Mouse (Mus musculus) kidney, postnatal 4 days (tissue): ENCODE measurements around the gene Olfr20.
"Not testable (repeated sequence)": the region's sequence is repeated elsewhere in the genome, so short reads cannot be mapped to it uniquely, and the experiment has no call there.

ENCODE experiments used
- DNase-seq, 2 experiments: peaks; one replicate each; pipeline ENCODE4 v3.0.0; 2021; ENCODE audit warnings: mixed read lengths in 2 of 2

The Olfr20 gene

DNA sequence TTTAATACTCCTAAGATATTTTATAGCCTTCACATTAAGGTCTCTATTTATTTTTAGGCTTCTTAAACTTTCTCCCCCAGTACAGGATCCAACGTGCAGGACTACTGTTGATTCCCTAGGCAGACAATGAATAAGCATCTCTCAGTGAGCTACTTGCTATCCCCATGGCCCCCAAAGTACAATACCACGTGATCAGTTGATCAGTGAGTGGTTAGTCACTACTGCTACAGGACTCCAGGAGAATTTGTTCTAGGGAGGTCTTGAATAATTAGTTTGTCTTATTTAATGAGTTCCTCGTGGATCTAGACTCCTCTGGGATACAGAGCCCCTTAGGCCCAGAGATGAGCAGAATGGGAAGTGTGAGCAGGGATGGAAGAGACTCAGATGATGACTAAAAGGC lies at the start of gene Olfr20:
Olfr20 (plus strand) TSS at position 301 of the 400 bp plus-strand sequence.
- DNase-seq = no peak

- DNase-seq = no peak
Measured at GRCm38 (mm10) chr11:73303123-73303522, 47.5 kb upstream of the Olfr20 start.

- DNase-seq = no peak
Measured at GRCm38 (mm10) chr11:73315961-73316360, 34.6 kb upstream of the Olfr20 start.

GRCm38 (mm10) chr11:73318581-73318980 lies 32.0 kb upstream of the Olfr20 start:
- not testable (repeated sequence) for DNase-seq

- not testable (repeated sequence) for DNase-seq
Measured at GRCm38 (mm10) chr11:73321064-73321463, 29.5 kb upstream of the Olfr20 start.

GRCm38 (mm10) chr11:73323906-73324830 lies 26.4 kb upstream of the Olfr20 start:
- DNase-seq = no peak

- peak; percentile 44 to 68 for DNase-seq
Measured at GRCm38 (mm10) chr11:73326485-73326886, 24.1 kb upstream of the Olfr20 start.

DNA sequence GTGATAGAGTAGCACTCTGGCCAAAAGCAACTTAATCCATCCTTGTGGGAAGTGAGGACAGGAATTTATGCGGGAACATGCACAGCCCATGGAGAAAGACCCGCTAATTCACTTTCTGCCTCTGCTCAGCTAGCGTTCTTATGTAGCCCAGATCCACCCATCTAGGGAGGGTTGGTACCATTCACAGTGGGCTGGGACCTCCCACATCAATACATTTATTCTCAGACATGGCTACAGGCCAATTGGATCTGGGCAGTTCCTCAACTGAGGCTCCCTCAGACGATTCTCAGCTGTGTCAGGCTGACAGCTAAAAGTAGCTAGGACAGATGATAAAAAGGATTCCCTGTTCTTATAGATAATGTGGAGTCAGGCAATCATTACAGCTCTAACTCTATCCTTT lies 23.2 kb upstream of the Olfr20 start:
- DNase-seq = peak in 1 of 2 experiments; percentile 9

DNA sequence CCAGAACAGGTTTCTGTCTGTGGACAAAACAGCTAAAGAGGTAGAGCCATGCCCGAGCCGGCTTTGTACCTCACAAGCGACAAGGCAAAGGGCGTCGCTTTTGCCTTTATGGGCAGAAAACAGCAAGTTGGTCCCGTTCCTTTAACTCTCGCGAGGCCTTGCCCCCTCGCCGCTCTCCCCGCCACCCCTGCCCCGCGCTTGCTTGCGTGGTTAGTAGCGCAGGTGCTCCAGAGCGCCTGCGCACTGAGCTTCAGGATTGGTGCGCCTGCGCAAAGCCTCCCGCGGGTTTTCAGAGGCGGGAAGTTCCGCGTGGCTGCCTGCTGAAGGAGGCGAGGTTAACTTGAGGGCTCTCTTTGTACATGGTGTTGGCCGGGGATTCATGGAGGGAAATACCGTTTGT lies 21.1 kb upstream of the Olfr20 start, which contains the start of the genes Aspa, Gm49340 and Spata22:
Aspa (minus strand) TSS at position 155 of the 400 bp plus-strand sequence.
Gm49340 (plus strand) TSS at position 300 of the 400 bp plus-strand sequence.
Spata22 (plus strand) TSS at position 300 of the 400 bp plus-strand sequence.
- DNase-seq = no peak

- no peak for DNase-seq
Measured at GRCm38 (mm10) chr11:73333357-73333756, 17.2 kb upstream of the Olfr20 start.

GRCm38 (mm10) chr11:73336919-73337318 lies 13.7 kb upstream of the Olfr20 start:
- no peak for DNase-seq

GRCm38 (mm10) chr11:73370946-73371345 lies 20.4 kb downstream of the Olfr20 start, which contains the start of gene Olfr376:
Olfr376 (plus strand) TSS chr11:73371246.
- no peak for DNase-seq

DNA sequence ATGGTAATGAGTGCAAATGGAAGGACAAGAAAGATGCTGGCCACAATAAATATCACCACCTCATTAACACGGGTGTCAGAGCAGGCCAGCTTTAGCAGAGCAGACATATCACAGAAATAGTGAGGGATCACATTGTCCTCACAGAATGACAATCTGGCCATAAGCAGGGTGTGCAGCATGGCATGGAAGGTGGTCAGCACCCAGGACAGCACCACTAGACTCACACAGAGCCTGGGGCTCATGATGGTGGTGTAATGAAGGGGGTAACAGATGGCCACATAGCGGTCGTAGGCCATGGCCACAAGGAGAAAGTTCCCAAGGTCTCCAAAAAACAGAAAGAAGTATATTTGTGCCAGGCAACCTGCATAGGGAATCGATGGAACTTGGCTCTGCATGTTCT lies 44.8 kb downstream of the Olfr20 start:
- DNase-seq = peak; percentile 54 to 56

GRCm38 (mm10) chr11:73399514-73399913 lies 48.9 kb downstream of the Olfr20 start, which contains the start of gene Olfr1:
Olfr1 (minus strand) TSS chr11:73399614.
- no peak for DNase-seq
